Mouse (Mus musculus): ENCODE measurements around the gene Sv2c.

GRCm38 (mm10) chr13:96008154-96008553, 124.2 kb downstream of the Sv2c start:
- TF ChIP-seq CTCF (IDR thresholded peaks at IDR 0.05; ENCODE audit: insufficient read depth, low read length), result no peak
- TF ChIP-seq POLR2A (IDR thresholded peaks at IDR 0.05; ENCODE audit: borderline replicate concordance, extremely low read depth, low read depth, low read length), result no peak

All from lung, adult 2 months (tissue).